Mouse (Mus musculus) forebrain, embryonic 16.5 days (tissue): Measurements from ENCODE around the gene Eif4g1. TPM values are rescaled to one million over a fixed set of nuclear protein-coding genes. Genes with fewer than 3 reads are reported as not detected.

Experiments
- ATAC-seq: fragments of 200-750 bp; cut with Nextera tagmentation; 2 replicates; pipeline ENCODE4 v1.8.0; 2017; ENCODE audit warnings: mild to moderate bottlenecking, moderate library complexity
- H3K27ac ChIP-seq: fragments of 300-500 bp; sonication (generic); 2 replicates; pipeline ENCODE4 v1.5.1; 2014; ENCODE audit warnings: low read length, control low read depth
- H3K27me3 ChIP-seq: fragments of 300-500 bp; sonication (generic); replicated peaks from 2 replicates; pipeline ENCODE4 v1.6.1; 2014; ENCODE audit warnings: low read length; ENCODE audit not compliant: control insufficient read depth, insufficient read depth
- H3K36me3 ChIP-seq: fragments of 300-500 bp; sonication (generic); 2 replicates; pipeline ENCODE4 v1.6.1; 2014; ENCODE audit not compliant: control insufficient read depth, insufficient read depth
- H3K4me1 ChIP-seq: fragments of 300-500 bp; sonication (generic); replicated peaks from 2 replicates; pipeline ENCODE4 v1.6.1; 2014; ENCODE audit warnings: low read length; ENCODE audit not compliant: control insufficient read depth, insufficient read depth
- H3K4me2 ChIP-seq: fragments of 300-500 bp; sonication (generic); 2 replicates; pipeline ENCODE4 v1.6.1; 2014; ENCODE audit warnings: mild to moderate bottlenecking, low read length, control low read depth
- H3K4me3 ChIP-seq: fragments of 300-500 bp; sonication (generic); replicated peaks from 2 replicates; pipeline ENCODE4 v1.5.1; 2014; ENCODE audit warnings: mild to moderate bottlenecking, low read length, control low read depth
- H3K9ac ChIP-seq: fragments of 300-500 bp; sonication (generic); replicated peaks from 2 replicates; pipeline ENCODE4 v1.6.1; 2014; ENCODE audit warnings: low read depth, low read length, control low read depth
- H3K9me3 ChIP-seq: fragments of 300-500 bp; sonication (generic); 2 replicates; pipeline ENCODE4 v1.6.1; 2016; ENCODE audit warnings: low read length; ENCODE audit not compliant: control insufficient read depth
- WGBS: fragments of 180-500 bp; shearing (Covaris S2); extraction: QIAGEN DNeasy Blood & Tissue Kit; methylation state at CpG from one replicate; pipeline ENCODE4 v1.1.7; 2014; 5-methylcytosine and 5-hydroxymethylcytosine counted together
- polyA plus RNA-seq: library from polyadenylated mRNA; unstranded; fragments of >200 nt; fragmentation: Nextera tagmentation; extraction: Ambion mirVana; gene quantifications from 2 replicates; pipeline ENCODE4 v1.2.1, GENCODE M21; 2015

Eif4g1 gene
- polyA plus RNA-seq, 1 experiment from 2014 or later: 142 TPM

DNA sequence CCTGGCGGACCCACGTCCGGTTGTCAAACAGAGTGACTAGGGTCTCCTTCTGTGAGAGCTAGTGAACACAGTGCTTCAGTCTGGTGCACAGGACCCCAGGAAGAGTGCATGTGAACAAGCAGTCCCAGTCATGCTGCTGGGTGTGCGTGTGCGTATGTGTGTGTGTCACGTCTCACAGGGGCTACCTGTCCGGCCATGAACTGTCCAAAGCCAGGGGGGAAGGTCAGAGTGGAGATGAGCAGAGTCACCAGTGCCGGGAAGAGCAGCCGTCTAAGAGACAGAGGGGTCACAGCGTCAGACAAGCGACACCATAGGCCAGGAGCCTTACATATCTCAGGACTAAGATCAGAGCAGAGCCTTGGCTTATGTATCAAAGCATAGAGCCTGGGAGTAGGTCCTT is 42.3 kb downstream of the Eif4g1 start:
- H3K4me3 ChIP-seq: no peak overlapping the region
- ATAC-seq: no peak
- H3K4me2 ChIP-seq: no peak overlapping the region
- 95% methylated on average over 11 of the region's 11 CpGs for WGBS
- H3K9ac ChIP-seq: no peak overlapping the region
- H3K4me1 ChIP-seq: peaks cover 16% of the 10 kb centered on the region
- H3K27me3 ChIP-seq: no peaks in the 10 kb centered on the region
- H3K36me3 ChIP-seq: 0 out of 2 replicates have a peak, but pooled peaks cover 2% of the 10 kb centered on the region
- H3K9me3 ChIP-seq: no peaks in the 10 kb centered on the region
- no peak overlapping the region for H3K27ac ChIP-seq

DNA sequence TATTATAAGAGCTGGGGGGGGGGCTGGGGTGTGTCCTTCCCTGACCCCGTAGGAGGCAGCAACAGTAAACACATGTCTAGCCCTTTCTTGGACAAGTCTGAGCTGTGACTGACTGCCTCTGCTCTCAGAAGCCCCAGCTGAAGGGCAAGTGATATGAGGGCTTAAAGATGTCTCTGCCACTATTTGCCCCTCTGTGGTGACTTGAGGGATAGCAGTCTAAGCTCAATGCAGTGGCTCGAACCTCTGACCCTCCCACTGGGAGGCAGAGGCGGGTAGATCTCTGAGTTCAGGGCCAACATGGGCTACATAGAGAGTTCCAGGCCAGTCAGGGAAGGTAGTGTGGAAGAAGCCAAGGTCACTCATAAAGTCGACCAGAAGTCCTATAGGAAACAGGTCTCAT is 42.7 kb downstream of the Eif4g1 start:
- no peak overlapping the region for H3K4me3 ChIP-seq
- H3K9me3 ChIP-seq: no peaks in the 10 kb centered on the region
- no peak overlapping the region for H3K27ac ChIP-seq
- H3K4me2 ChIP-seq: no peak overlapping the region
- 79% methylated on average over 4 of the region's 4 CpGs for WGBS
- no peak for ATAC-seq
- peaks cover 20% of the 10 kb centered on the region for H3K4me1 ChIP-seq
- H3K9ac ChIP-seq: no peak overlapping the region
- H3K27me3 ChIP-seq: no peaks in the 10 kb centered on the region
- H3K36me3 ChIP-seq: 0 out of 2 replicates have a peak, but pooled peaks cover 2% of the 10 kb centered on the region

DNA sequence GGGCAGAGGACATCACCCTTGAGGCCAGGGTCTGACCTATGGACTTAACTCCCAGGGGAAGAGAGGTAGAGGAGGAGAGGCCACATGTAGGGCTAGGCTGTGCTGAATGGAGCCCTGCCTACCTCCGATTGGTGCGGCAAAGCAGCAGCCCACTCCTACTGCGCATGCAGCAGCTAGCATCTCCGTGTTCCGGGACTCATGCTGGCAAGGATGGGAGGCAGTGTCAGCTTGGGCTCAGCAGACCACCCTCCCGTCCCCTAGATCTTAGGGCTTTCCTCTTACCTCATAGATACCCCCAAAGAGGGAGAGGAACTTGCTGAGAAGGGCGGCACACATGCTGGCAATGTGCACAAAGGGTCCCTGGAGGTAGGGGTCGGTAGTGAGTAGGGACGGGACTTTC is 44.1 kb downstream of the Eif4g1 start:
- WGBS: 67% methylated on average over 9 of the region's 9 CpGs
- H3K9ac ChIP-seq: no peak overlapping the region
- H3K27me3 ChIP-seq: no peaks in the 10 kb centered on the region
- 0 out of 2 replicates have a peak, but pooled peaks cover under 1% of the 10 kb centered on the region for H3K36me3 ChIP-seq
- no peak overlapping the region for H3K4me2 ChIP-seq
- H3K4me1 ChIP-seq: peaks cover 28% of the 10 kb centered on the region
- no peaks in the 10 kb centered on the region for H3K9me3 ChIP-seq
- no peak for ATAC-seq
- no peak overlapping the region for H3K27ac ChIP-seq
- H3K4me3 ChIP-seq: no peak overlapping the region

DNA sequence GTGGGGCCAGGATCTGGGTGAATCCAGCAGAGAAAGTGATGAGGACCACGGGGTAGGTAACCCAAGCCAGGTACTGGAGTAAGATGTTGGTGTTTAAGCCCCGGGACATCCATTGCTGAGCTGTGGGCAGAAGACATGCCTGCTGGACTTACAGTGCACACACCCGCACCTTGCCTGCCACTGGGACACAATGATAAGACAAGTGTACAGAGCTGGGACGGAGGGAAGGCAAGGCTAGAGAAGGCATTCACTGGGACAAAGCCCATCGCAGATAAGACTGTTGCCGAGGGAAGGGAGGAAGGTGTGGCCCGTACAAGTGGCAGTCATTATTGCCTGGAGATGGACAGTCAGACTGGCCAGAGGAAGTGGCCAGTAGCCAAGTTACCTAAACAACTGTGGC is 44.8 kb downstream of the Eif4g1 start:
- H3K9me3 ChIP-seq: no peaks in the 10 kb centered on the region
- no peak overlapping the region for H3K9ac ChIP-seq
- no peaks in the 10 kb centered on the region for H3K36me3 ChIP-seq
- no peak for ATAC-seq
- H3K4me1 ChIP-seq: peaks cover 28% of the 10 kb centered on the region
- no peak overlapping the region for H3K27ac ChIP-seq
- WGBS: 89% methylated on average over 7 of the region's 7 CpGs
- H3K4me2 ChIP-seq: no peak overlapping the region
- no peak overlapping the region for H3K4me3 ChIP-seq
- H3K27me3 ChIP-seq: no peaks in the 10 kb centered on the region

DNA sequence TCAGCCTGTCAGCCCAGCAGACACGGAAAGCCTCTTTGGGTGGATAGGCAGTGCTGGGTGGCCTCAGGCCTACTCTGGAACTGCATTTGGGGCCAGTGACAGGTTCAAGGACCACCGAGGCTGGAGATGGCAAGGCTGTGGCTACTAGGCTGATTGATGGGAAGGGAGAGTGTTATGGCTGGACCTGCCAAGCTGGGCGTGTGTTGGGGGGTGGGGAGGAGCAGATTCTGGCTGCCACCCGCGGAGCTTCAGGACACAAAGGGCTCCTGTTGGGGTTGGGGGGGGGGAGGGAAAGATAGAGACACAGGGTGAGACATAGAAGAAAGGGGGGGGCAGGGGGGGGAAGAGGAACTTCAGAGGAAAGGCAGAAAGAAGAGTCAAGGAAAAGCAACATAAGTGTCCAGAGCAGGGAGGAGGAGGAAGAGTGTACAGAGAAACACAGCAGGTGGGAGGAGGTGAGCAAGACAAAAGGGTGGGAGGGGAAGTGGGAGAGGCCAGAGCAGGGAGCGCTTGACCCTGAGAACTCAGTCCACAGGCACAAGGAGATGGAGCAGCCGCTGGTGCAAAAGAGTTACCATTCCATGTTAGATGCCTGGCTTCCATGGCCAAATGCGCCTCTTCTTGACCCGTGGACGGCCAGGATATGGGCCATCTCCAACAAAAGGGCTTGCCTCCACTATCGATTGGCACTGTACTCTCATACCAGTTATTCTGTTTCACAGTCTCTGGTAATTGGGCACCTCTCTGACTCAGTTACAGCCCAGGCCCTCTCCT is 46.4 kb downstream of the Eif4g1 start:
- peak overlapping the region; percentile 92 for H3K4me2 ChIP-seq
- H3K9ac ChIP-seq: peak overlapping the region; percentile 29
- no peaks in the 10 kb centered on the region for H3K9me3 ChIP-seq
- no peak overlapping the region for H3K27ac ChIP-seq
- no peaks in the 10 kb centered on the region for H3K27me3 ChIP-seq
- ATAC-seq: no peak
- no peak overlapping the region for H3K4me3 ChIP-seq
- H3K36me3 ChIP-seq: no peaks in the 10 kb centered on the region
- WGBS: 28% methylated on average over 11 of the region's 11 CpGs
- H3K4me1 ChIP-seq: peaks cover 36% of the 10 kb centered on the region

DNA sequence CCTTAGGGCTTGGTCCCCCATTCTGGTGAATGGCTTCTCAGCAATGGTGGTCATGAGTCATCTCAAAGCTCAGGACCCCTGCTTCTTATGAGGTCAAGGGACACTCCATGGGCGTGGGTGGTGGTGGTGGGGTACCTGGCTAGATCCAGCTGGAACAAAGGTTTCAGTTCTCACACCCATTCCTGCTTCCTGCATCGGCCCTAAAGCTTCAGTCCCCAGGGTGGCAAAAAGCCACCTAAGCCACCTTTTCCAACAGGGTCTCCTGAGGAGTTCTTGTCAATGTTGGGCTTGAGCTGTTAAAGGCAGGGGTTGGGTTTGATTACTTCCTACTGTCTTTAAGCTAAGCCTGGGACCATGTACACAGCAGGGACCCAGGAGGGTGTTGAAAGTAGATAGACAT is 47.0 kb downstream of the Eif4g1 start:
- Histone ChIP-seq H3K27me3 (no peaks in the 10 kb centered on the region), H3K36me3 (no peaks in the 10 kb centered on the region), H3K9ac (peak overlapping the region; percentile 71; the same call in 1 of the 2 replicates), H3K4me2 (peak overlapping the region; percentile 92), H3K9me3 (no peaks in the 10 kb centered on the region), H3K4me3 (peak overlapping the region; percentile 53), H3K4me1 (peaks cover 36% of the 10 kb centered on the region), H3K27ac (no peak overlapping the region; the same call in 1 of the 2 replicates)
- WGBS: 57% methylated on average over 2 of the region's 2 CpGs
- no peak for ATAC-seq

DNA sequence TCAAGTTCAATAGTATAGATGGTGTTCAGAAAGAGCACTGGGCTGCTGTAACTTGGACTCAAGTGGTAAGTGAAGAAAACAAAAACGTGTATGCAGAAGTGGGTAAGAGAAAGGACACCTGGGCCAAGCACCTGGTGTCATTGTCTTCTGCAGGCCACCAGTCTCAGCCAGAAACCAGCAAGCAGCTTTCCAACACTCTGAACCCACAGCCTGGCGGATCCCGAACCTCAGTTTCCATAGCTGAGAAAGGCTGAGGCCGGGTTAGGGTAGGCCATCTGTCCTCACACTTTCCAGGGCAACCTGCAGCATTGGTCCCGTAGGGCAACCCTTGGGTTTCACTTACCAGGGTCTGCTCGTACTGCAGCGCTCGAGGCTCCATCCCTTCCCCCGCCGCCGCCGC is 47.5 kb downstream of the Eif4g1 start:
- peak overlapping the region; percentile 92 for H3K4me2 ChIP-seq
- H3K9me3 ChIP-seq: no peaks in the 10 kb centered on the region
- H3K27ac ChIP-seq: peak overlapping the region; percentile 87
- peak overlapping the region; percentile 53 for H3K4me3 ChIP-seq
- no peak for ATAC-seq
- no peaks in the 10 kb centered on the region for H3K36me3 ChIP-seq
- peak overlapping the region; percentile 71 for H3K9ac ChIP-seq
- WGBS: 1% methylated on average over 12 of the region's 12 CpGs
- peaks cover 36% of the 10 kb centered on the region for H3K4me1 ChIP-seq
- H3K27me3 ChIP-seq: no peaks in the 10 kb centered on the region

DNA sequence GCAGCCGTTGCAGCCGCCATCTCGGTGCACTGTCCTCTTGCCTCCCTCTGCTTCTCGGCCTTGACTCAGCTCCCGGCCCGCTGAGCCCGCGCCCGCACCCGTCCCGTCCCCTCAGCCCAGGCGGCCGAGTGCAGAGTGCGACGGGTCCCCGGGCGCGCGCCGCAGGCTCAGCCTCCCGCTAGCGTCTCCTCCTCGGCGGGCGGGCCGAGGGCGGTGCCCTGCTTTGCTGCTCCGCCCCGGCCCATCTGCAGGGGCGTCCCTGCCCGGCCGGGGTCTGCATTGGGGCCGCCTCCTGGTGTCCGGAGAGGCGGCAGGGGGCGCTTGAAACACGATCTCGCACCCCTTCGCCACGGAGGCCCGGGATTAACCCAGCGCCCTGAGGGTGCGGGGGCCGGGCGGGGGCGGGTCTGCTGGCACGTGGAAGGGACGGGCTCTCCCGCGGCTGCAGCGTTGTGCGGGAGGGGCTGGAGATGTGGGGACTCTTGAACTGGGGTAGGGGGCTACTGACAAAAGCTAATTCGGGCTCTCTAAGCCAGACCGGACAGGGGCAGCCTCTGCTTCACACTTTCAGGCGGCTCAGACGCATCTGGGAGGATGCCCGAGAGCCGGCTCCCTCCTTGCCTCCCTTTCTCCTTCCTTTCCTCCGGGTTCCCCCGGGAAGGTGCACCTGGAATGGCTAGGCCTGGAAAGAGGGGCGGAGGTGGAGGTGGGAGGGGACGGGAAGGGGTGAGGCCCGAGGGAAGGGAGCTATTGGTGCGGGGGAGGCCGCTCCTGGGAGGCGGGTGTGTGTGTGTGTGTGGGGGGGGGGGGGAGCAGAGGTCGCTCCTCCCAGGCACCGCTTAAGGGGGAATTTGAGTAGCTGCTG is 48.1 kb downstream of the Eif4g1 start:
- peak; percentile 85 for ATAC-seq
- under 1% methylated on average over 55 of the region's 68 CpGs for WGBS
- peak overlapping the region; percentile 87 for H3K27ac ChIP-seq
- peaks cover 36% of the 10 kb centered on the region for H3K4me1 ChIP-seq
- H3K27me3 ChIP-seq: no peaks in the 10 kb centered on the region
- peak overlapping the region; percentile 71 for H3K9ac ChIP-seq
- H3K4me2 ChIP-seq: peak overlapping the region; percentile 92
- H3K36me3 ChIP-seq: no peaks in the 10 kb centered on the region
- H3K4me3 ChIP-seq: peak overlapping the region; percentile 53
- H3K9me3 ChIP-seq: no peaks in the 10 kb centered on the region

DNA sequence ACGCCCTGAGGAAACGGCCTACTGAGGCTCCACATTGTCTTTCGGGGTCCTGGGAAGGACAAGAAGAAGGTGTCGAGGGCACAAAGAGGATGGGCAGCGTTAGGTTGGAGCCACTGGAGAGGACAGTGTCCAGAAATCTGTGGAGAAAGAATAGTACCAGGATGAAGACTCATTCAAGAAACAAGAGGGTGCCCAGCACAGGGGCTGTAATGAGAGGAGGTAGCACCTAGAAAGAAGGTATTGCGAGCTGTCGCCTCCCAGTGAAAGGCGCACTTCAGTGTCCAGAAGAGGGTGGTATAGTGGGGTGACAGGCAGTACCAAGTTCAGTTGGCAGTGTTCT is 48.7 kb downstream of the Eif4g1 start:
- H3K4me1 ChIP-seq: peaks cover 36% of the 10 kb centered on the region

More for the DNA sequence above, 48.7 kb downstream of the Eif4g1 start:
- H3K4me2 ChIP-seq: peak overlapping the region; percentile 92
- no peaks in the 10 kb centered on the region for H3K27me3 ChIP-seq
- peak overlapping the region; percentile 71 for H3K9ac ChIP-seq
- peak overlapping the region; percentile 87 for H3K27ac ChIP-seq
- H3K4me3 ChIP-seq: peak overlapping the region; percentile 53
- H3K36me3 ChIP-seq: no peaks in the 10 kb centered on the region
- ATAC-seq: peak; percentile 11
- H3K9me3 ChIP-seq: no peaks in the 10 kb centered on the region
- WGBS: 1% methylated on average over 8 of the region's 8 CpGs
